8 mouse cellular contexts compared by ENCODE assay signal in the genomic region with DNA sequence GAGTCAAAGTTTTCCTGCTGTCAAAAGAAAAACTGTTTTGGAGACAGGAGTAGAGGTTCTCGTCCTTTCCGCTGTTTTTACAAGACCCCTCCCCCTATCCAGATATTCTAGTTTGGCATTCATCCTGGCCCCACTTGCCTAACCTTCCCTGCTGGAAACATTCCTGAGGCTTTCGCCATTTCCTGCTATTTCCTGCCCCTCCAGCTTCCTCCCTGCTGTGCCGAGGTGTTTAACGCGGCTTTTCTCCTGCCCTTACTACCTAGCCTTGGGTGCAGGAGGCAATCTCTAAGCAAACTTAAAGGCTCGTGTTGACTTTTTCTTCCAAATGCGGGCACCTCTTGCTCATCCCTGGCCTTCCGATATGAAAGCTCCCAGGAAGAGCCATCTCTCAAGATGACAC. TPM values are rescaled to one million over a fixed set of nuclear protein-coding genes. Genes with fewer than 3 reads are reported as not detected.
DNase-seq lines count a peak whose midpoint lies in the region; ATAC-seq lines count a peak whose summit lies in the region.

No protein-coding gene starts in this region.

- peaks cover 9% of the 10 kb centered on the region; the same call in 1 of the 2 replicates for H3K36me3 ChIP-seq in forebrain, embryonic 16.5 days (ENCODE audit: control insufficient read depth, insufficient read depth)
- H3K36me3 ChIP-seq in hindbrain, embryonic 16.5 days (ENCODE audit: control insufficient read depth, insufficient read depth, low read length) = peaks cover 7% of the 10 kb centered on the region
- peaks cover 43% of the 10 kb centered on the region for H3K36me3 ChIP-seq in liver, embryonic 12.5 days
- H3K36me3 ChIP-seq in neural tube, embryonic 12.5 days = peaks cover 21% of the 10 kb centered on the region

- peak overlapping the region; percentile 74 for H3K27ac ChIP-seq in forebrain, embryonic 16.5 days (ENCODE audit: low read length)
- H3K27ac ChIP-seq in hindbrain, embryonic 16.5 days (ENCODE audit: low read depth, low read length) = peak overlapping the region; percentile 91
- H3K27ac ChIP-seq in liver, embryonic 12.5 days = peak overlapping the region; percentile 94
- H3K27ac ChIP-seq in neural tube, embryonic 12.5 days = 0 out of 2 replicates have a peak overlapping the region, but pooled peaks have one; percentile 70

- H3K4me2 ChIP-seq in forebrain, embryonic 16.5 days (ENCODE audit: low read length) = peak overlapping the region; percentile 91
- peak overlapping the region; percentile 99 for H3K4me2 ChIP-seq in hindbrain, embryonic 16.5 days (ENCODE audit: low read length)
- H3K4me2 ChIP-seq in liver, embryonic 12.5 days = peak overlapping the region; percentile 97
- H3K4me2 ChIP-seq in neural tube, embryonic 12.5 days (replicated peaks) = peak overlapping the region; percentile 80

- H3K4me1 ChIP-seq in forebrain, embryonic 16.5 days (replicated peaks; ENCODE audit: control insufficient read depth, insufficient read depth, low read length) = peaks cover 34% of the 10 kb centered on the region
- peaks cover 27% of the 10 kb centered on the region for H3K4me1 ChIP-seq in hindbrain, embryonic 16.5 days (ENCODE audit: control insufficient read depth, insufficient read depth, low read depth, low read length)
- H3K4me1 ChIP-seq in liver, embryonic 12.5 days = peaks cover 72% of the 10 kb centered on the region
- peaks cover 50% of the 10 kb centered on the region for H3K4me1 ChIP-seq in neural tube, embryonic 12.5 days

- H3K4me3 ChIP-seq in forebrain, embryonic 16.5 days (replicated peaks; ENCODE audit: low read length) = peak overlapping the region; percentile 75
- H3K4me3 ChIP-seq in hindbrain, embryonic 16.5 days (ENCODE audit: low read length) = peak overlapping the region; percentile 63
- peak overlapping the region; percentile 75 for H3K4me3 ChIP-seq in liver, embryonic 12.5 days
- H3K4me3 ChIP-seq in neural tube, embryonic 12.5 days = peak overlapping the region; percentile 56

- peak overlapping the region; percentile 57 for H3K9ac ChIP-seq in forebrain, embryonic 16.5 days (replicated peaks; ENCODE audit: low read depth, low read length)
- peak overlapping the region; percentile 77 for H3K9ac ChIP-seq in hindbrain, embryonic 16.5 days (ENCODE audit: low read depth, low read length)
- H3K9ac ChIP-seq in liver, embryonic 12.5 days = peak overlapping the region; percentile 78
- H3K9ac ChIP-seq in neural tube, embryonic 12.5 days = peak overlapping the region; percentile 64

- ATAC-seq in forebrain, embryonic 16.5 days = no peak
- no peak for ATAC-seq in hindbrain, embryonic 16.5 days
- no peak for ATAC-seq in liver, embryonic 12.5 days
- ATAC-seq in neural tube, embryonic 12.5 days (ENCODE audit: low FRiP score, low read depth) = no peak

- no peaks in the 10 kb centered on the region for H3K9me3 ChIP-seq in forebrain, embryonic 16.5 days (ENCODE audit: control insufficient read depth, low read length)
- H3K9me3 ChIP-seq in hindbrain, embryonic 16.5 days (ENCODE audit: control insufficient read depth, low read length) = no peaks in the 10 kb centered on the region
- 0 out of 2 replicates have a peak, but pooled peaks cover 4% of the 10 kb centered on the region for H3K9me3 ChIP-seq in liver, embryonic 12.5 days (replicated peaks)
- no peaks in the 10 kb centered on the region for H3K9me3 ChIP-seq in neural tube, embryonic 12.5 days

- peak; percentile 91 for DNase-seq in 3T3-L1 (ENCODE audit: low read depth, low spot score)
- DNase-seq in adrenal gland, adult (ENCODE audit: inconsistent age in 2 of 2, low spot score in 1 of 2) = peak; percentile 66 to 92
- no peak for DNase-seq in thymus, postnatal 10 days (ENCODE audit: low spot score in 2 of 2)
- no peak for DNase-seq in left cerebral cortex, postnatal 4 days

- intact Hi-C loops in left cerebral cortex, postnatal 4 days (cut with DNase I) = no loop called here

- 2% methylated on average over 9 of the region's 9 CpGs for WGBS in forebrain, embryonic 16.5 days
- WGBS in hindbrain, embryonic 16.5 days = 5% methylated on average over 9 of the region's 9 CpGs
- WGBS in liver, embryonic 12.5 days (ENCODE audit: insufficient replicate concordance) = 8% methylated on average over 9 of the region's 9 CpGs
- 1% methylated on average over 9 of the region's 9 CpGs for WGBS in neural tube, embryonic 12.5 days

- H3K27me3 ChIP-seq in forebrain, embryonic 16.5 days (replicated peaks; ENCODE audit: control insufficient read depth, insufficient read depth, low read length) = no peaks in the 10 kb centered on the region
- H3K27me3 ChIP-seq in hindbrain, embryonic 16.5 days (replicated peaks; ENCODE audit: control insufficient read depth, insufficient read depth, low read length) = no peaks in the 10 kb centered on the region
- no peaks in the 10 kb centered on the region for H3K27me3 ChIP-seq in liver, embryonic 12.5 days (replicated peaks)
- H3K27me3 ChIP-seq in neural tube, embryonic 12.5 days (replicated peaks) = no peaks in the 10 kb centered on the region

RNA-seq across cellular contexts. Expression of gene Shc1, which starts 1.3 kb away (rescaled TPM):
- polyA plus RNA-seq in forebrain, embryonic 16.5 days (2015; fragmentation: Nextera tagmentation; extraction: Ambion mirVana) = 14.4 and 17.2 TPM in 2 replicates
- 16.9 and 23.8 TPM in 2 replicates for polyA plus RNA-seq in hindbrain, embryonic 16.5 days (2015; fragmentation: Nextera tagmentation; extraction: Ambion mirVana)
- polyA plus RNA-seq in liver, embryonic 12.5 days (2016; fragmentation: Nextera tagmentation; extraction: Ambion mirVana) = 56.8 and 63.3 TPM in 2 replicates
- polyA plus RNA-seq in neural tube, embryonic 12.5 days (2016; fragmentation: Nextera tagmentation; extraction: Ambion mirVana) = 51.4 and 57.5 TPM in 2 replicates
- 10 to 100 TPM; 13.8 to 14.5 TPM for total RNA-seq in left cerebral cortex, postnatal 4 days (2021)

RNA-seq across cellular contexts. Expression of gene Cks1b, which starts 1.4 kb away (rescaled TPM):
- 139 and 156 TPM in 2 replicates for polyA plus RNA-seq in forebrain, embryonic 16.5 days (2015; fragmentation: Nextera tagmentation; extraction: Ambion mirVana)
- 87.9 and 91.5 TPM in 2 replicates for polyA plus RNA-seq in hindbrain, embryonic 16.5 days (2015; fragmentation: Nextera tagmentation; extraction: Ambion mirVana)
- 310 and 316 TPM in 2 replicates for polyA plus RNA-seq in liver, embryonic 12.5 days (2016; fragmentation: Nextera tagmentation; extraction: Ambion mirVana)
- 252 and 272 TPM in 2 replicates for polyA plus RNA-seq in neural tube, embryonic 12.5 days (2016; fragmentation: Nextera tagmentation; extraction: Ambion mirVana)
- 10 to 100 TPM; 19.6 to 22.3 TPM for total RNA-seq in left cerebral cortex, postnatal 4 days (2021)

RNA-seq across cellular contexts. Expression of gene Flad1, which starts 7.9 kb away (rescaled TPM):
- 43.6 and 46.7 TPM in 2 replicates for polyA plus RNA-seq in forebrain, embryonic 16.5 days (2015; fragmentation: Nextera tagmentation; extraction: Ambion mirVana)
- polyA plus RNA-seq in hindbrain, embryonic 16.5 days (2015; fragmentation: Nextera tagmentation; extraction: Ambion mirVana) = 34.7 and 36.6 TPM in 2 replicates
- polyA plus RNA-seq in liver, embryonic 12.5 days (2016; fragmentation: Nextera tagmentation; extraction: Ambion mirVana) = 21.6 and 22.9 TPM in 2 replicates
- 33.4 and 35.0 TPM in 2 replicates for polyA plus RNA-seq in neural tube, embryonic 12.5 days (2016; fragmentation: Nextera tagmentation; extraction: Ambion mirVana)
- 10 to 100 TPM; 27.6 to 28.3 TPM for total RNA-seq in left cerebral cortex, postnatal 4 days (2021)

RNA-seq across cellular contexts. Expression of gene Pygo2, which starts 10.4 kb away (rescaled TPM):
- 40.0 and 43.7 TPM in 2 replicates for polyA plus RNA-seq in forebrain, embryonic 16.5 days (2015; fragmentation: Nextera tagmentation; extraction: Ambion mirVana)
- polyA plus RNA-seq in hindbrain, embryonic 16.5 days (2015; fragmentation: Nextera tagmentation; extraction: Ambion mirVana) = 34.1 and 45.6 TPM in 2 replicates
- polyA plus RNA-seq in liver, embryonic 12.5 days (2016; fragmentation: Nextera tagmentation; extraction: Ambion mirVana) = 22.7 and 23.1 TPM in 2 replicates
- polyA plus RNA-seq in neural tube, embryonic 12.5 days (2016; fragmentation: Nextera tagmentation; extraction: Ambion mirVana) = 55.9 and 57.3 TPM in 2 replicates
- 10 to 100 TPM; 53.3 to 60.2 TPM for total RNA-seq in left cerebral cortex, postnatal 4 days (2021)

RNA-seq across cellular contexts. Expression of gene Pbxip1, which starts 16.9 kb away (rescaled TPM):
- polyA plus RNA-seq in forebrain, embryonic 16.5 days (2015; fragmentation: Nextera tagmentation; extraction: Ambion mirVana) = 11.1 and 14.4 TPM in 2 replicates
- 25.0 and 26.4 TPM in 2 replicates for polyA plus RNA-seq in hindbrain, embryonic 16.5 days (2015; fragmentation: Nextera tagmentation; extraction: Ambion mirVana)
- 8.3 and 9.2 TPM in 2 replicates for polyA plus RNA-seq in liver, embryonic 12.5 days (2016; fragmentation: Nextera tagmentation; extraction: Ambion mirVana)
- 15.5 and 16.8 TPM in 2 replicates for polyA plus RNA-seq in neural tube, embryonic 12.5 days (2016; fragmentation: Nextera tagmentation; extraction: Ambion mirVana)
- total RNA-seq in left cerebral cortex, postnatal 4 days (2021) = 10 to 100 TPM; 17.1 to 17.5 TPM

Comparison
In these comparisons a context has a peak if more than half of its experiments do, and no peak if none do; other contexts are left out.
1. DNase-seq: peak in 3T3-L1 (single experiment) and adrenal gland, adult (2 of 2); none in thymus, postnatal 10 days (0 of 2) and left cerebral cortex, postnatal 4 days (single experiment).
2. Peak in every context shown above with its lines, with median percentiles within 50 percentile points of each other: H3K27ac ChIP-seq, H3K4me2 ChIP-seq, H3K4me3 ChIP-seq and H3K9ac ChIP-seq.